Mouse (Mus musculus) thymus, postnatal 0 days (tissue): Measurements from ENCODE around the gene Cacng4. TPM values are rescaled to one million over a fixed set of nuclear protein-coding genes. Genes with fewer than 3 reads are reported as not detected.

ENCODE experiments used
- polyA plus RNA-seq: library from polyadenylated mRNA; unstranded; fragments of >200 nt; fragmentation: Nextera tagmentation; extraction: Ambion mirVana; gene quantifications from 2 replicates; pipeline ENCODE4 v1.2.1, GENCODE M21; 2015

Cacng4 gene
- polyA plus RNA-seq, 1 experiment from 2014 or later = 0.60 TPM

Other genes with a start within 250 kb of the Cacng4 start
- 20.5 and 24.1 TPM in 2 replicates for gene Helz, start 246.6 kb downstream of the Cacng4 start, polyA plus RNA-seq
- gene Cacng1, start 78.0 kb downstream of the Cacng4 start, polyA plus RNA-seq = 0.90 and 0.93 TPM in 2 replicates
- 0.06 TPM in 1 of 2 replicates, not detected in the other for gene Cacng5, start 120.5 kb upstream of the Cacng4 start, polyA plus RNA-seq